Mouse (Mus musculus): Measurements from ENCODE around the gene Irx1. TPM values are rescaled to one million over a fixed set of nuclear protein-coding genes. Genes with fewer than 3 reads are reported as not detected.

The Irx1 gene
- 1 to 10 TPM in 1 of 2 experiments, under 1 TPM in 1; 0.73 to 8.2 TPM for total RNA-seq (2021)
- long read RNA-seq, experiment 1, result 0 reads
- long read RNA-seq, experiment 2, partial matches to known transcripts, result 0 of 1 reads
- long read RNA-seq, experiment 2, other reads (novel, unspliced or antisense), result 0 of 1 reads

- DNase-seq (ENCODE audit: low spot score in 2 of 2), result no peak
Observed at GRCm38 (mm10) chr13:71963356-71964351, at the start of gene Irx1. Irx1 (minus strand) TSS chr13:71963723.

- DNase-seq (ENCODE audit: low spot score in 2 of 2), result no peak
Observed at GRCm38 (mm10) chr13:71979932-71980655, 16.6 kb upstream of the Irx1 start.

GRCm38 (mm10) chr13:71975753-71976152, 12.2 kb upstream of the Irx1 start:
- no peak for DNase-seq (ENCODE audit: low spot score in 2 of 2)

DNA sequence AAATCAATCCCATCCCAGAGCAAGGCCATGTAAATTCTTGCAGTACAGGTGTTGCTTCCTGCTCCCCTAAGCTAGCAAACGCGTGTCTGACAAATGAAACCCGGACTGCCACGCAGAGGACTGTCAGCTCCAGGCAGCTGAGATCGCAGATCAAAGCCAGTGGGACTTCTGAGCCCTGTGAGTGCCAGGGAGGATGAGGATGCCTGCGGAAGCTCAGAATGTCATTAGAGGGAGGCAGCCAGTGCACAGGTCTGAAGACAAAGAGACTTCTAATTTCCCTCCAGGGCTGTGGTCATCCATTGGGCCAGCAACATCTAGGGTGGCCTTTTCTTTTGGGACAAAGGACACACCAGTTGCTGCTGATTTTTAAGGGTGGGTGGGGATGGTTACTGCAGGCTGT, 4.8 kb upstream of the Irx1 start:
- no peak for DNase-seq (ENCODE audit: low spot score in 2 of 2)

- DNase-seq (ENCODE audit: low spot score in 2 of 2), result no peak
Observed at GRCm38 (mm10) chr13:71967341-71968250, 4.1 kb upstream of the Irx1 start.

- DNase-seq (ENCODE audit: low spot score in 2 of 2), result no peak
Observed at GRCm38 (mm10) chr13:71966631-71967030, 3.1 kb upstream of the Irx1 start.

DNA sequence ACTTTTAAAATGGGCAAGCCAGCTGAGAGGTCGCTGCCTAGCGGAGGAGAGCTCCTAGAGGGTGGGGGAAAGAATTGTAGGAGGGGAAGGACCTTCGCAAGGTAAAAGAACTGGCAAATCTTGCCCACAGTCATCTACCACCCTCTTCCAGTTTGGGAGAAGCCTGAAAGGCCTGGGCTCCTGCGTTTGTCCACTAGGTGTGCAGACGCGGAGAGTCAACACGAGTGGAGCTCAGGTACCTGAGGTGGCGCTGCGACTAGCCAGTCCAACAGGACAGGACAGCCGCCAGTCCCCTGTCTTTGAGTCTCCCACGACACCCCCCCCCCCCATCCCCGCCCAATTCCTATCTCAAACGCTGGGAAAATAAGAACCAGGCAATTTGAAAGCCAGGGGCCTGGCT, 843 bp upstream of the Irx1 start:
- no peak for DNase-seq (ENCODE audit: low spot score in 2 of 2)

DNA sequence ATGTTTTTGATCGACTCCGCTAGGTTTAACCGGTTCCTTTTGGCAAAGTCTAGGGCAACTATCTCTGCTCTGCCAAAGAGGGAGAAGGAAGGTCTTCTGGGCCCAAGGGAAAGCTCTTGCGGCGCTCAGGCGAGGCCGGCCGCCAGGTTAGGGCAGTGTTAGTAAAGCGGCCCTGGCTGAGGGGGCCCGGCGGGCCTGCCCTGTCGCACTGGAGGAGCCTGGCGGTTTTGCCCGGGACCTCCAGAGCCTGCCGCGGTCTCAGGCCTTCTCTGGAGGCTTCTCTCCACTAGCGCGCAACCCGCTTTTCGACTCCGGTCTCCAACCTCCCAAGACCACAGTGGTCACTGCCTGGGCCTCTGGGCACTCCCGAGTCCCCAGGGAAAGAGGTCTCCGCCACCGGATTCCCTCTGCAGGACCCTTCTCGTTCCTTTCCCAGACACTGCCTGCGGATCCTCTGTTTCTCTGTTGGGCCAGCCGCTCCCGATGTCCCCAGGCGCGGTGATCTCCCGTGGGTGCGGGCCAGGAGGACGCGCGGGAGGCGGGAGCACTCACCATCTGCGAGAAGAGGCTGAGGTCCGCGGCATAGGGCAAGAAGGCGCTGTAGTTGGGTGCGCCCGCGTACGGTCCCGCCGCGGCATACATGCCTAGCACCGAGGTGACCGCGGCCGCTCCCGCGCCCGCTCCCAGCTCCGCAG, 715 bp downstream of the Irx1 start:
- DNase-seq (ENCODE audit: low spot score in 2 of 2), result no peak

- DNase-seq (ENCODE audit: low spot score in 2 of 2), result no peak
Observed at GRCm38 (mm10) chr13:71961891-71962660, 1.4 kb downstream of the Irx1 start.

DNA sequence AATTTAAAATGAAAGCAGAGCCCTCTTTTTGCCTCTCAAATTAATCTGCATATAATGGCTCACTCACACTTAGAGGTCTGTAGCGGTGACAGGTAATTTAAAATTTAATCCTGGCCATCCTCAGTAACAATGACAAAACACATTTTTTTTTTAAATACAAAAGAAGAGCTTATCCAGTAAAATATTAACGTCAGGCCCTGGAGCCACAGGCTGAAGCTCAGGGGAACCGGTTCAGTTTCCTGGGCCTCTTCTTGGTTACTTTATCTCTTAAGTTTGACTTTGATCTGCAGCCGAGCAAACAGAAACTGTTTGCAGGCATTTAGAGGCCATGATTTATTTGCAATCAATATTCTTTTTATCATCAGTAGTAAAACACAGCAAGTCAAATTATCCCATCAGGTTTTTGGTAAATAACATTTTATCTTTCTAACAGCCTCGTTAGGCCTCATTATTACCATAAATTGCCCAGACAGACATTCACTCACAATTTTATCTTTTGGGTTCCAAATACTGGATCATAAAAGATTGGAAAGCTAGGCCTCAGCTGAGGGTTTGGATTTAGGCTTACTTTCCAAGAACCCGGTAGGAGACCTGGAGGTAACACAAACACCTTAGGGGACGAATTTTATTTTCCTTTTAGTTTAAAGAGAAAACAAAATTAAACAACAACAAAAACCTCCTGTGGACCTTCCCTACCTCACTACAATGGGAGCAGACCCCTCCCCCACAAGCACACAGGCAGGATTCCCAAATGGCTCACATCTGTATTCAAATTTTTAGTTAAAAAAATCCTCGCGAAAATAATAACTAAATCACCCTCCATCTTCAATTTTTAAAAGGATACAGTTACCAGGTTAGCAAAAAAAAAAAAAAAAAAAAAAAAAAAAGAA, 2.4 kb downstream of the Irx1 start:
- no peak for DNase-seq (ENCODE audit: low spot score in 2 of 2)

GRCm38 (mm10) chr13:71960277-71960672, 3.2 kb downstream of the Irx1 start:
- DNase-seq (ENCODE audit: low spot score in 2 of 2), result no peak

- DNase-seq (ENCODE audit: low spot score in 2 of 2), result no peak
Observed at GRCm38 (mm10) chr13:71959361-71960276, 3.9 kb downstream of the Irx1 start.

DNA sequence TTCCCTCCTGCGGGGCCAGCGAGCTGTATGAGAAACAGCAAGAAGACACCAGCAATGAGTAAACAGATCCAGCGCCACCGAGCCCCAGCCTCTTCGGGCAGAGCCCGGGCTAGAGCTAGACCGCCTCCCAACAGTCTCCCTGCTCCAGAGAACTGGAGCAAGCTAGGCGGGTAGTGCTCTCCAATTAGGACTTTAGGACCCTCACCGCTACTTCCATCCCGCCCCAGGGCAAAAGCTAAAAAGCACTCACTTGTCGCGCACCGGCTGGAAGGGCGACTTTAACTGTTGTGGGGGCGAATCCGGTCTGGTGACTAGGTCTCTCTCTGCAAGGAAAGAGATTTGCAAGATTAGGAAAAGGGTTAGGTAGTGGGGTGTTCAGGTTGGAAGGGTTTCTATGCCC, 4.9 kb downstream of the Irx1 start:
- DNase-seq (ENCODE audit: low spot score in 2 of 2), result no peak

DNA sequence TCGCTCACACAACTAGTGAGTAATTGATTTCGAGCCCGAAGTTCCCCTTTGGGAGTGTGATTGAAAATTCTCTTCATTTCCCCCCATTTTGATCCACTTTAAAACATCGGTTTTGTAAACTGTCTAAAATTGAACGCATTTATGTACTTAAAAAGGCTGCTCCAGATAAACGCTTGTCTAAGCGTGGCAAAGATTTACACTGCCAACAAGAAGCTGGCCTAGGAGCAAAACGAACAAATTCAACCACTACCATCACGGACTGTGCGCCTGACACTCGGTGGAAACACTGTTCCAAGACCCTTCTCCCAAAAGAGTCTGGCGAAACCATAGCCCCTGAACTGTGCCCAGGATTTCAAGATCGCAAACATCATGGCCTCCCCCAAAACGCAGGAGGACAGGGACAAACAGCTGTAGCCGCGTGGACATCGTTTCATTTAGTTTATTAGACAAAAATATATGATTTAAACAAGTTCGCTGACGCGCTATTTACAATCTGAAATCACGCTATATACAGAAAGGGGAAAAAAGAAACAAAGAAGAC, 5.6 kb downstream of the Irx1 start:
- DNase-seq (ENCODE audit: low spot score in 2 of 2), result no peak

DNA sequence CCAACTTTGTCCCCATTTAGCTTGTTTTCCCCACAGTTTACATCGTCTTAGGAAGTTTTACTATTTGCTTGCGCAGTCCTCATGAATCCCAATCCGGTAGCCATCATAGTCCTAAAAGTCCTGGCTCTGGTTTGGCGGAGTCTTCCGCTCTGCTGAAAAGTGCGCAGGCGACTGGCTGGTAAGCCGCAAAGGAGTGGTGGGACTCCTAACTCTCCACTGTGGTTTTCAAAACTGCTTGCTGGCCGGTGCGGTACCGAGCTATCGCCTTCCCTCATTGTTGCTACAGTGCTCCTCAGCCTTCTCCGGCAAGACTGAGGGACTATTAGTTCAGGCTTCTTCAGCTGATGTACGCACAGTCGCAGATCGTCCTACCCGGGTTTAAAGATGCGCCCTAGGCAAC, 6.4 kb downstream of the Irx1 start:
- DNase-seq (ENCODE audit: low spot score in 2 of 2), result no peak

DNA sequence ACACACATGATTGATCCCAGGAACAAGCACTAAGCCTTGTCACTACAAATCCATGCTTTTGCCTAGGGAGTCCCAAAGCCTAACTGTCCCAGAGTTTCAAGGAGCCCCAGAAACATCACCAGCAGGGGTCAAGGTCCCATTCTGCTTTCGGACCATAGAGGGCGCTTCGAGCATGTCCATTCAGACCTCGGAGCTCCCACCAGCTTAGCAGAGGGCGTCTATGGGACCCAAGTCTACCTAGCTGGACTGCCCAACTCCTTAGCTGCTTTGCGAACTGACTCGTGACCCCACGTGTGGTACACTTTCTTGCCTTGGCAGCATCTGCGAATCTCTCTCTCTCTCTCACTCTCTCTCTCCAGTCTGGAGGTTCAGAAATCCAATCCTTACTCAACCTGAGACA, 7.0 kb downstream of the Irx1 start:
- DNase-seq (ENCODE audit: low spot score in 2 of 2), result no peak

- no peak for DNase-seq (ENCODE audit: low spot score in 2 of 2)
Observed at GRCm38 (mm10) chr13:71951966-71952365, 11.6 kb downstream of the Irx1 start.

Data from adrenal gland, postnatal 4 days (tissue).